Mouse (Mus musculus) left cerebral cortex, postnatal 10 days (tissue): ENCODE data around the gene Herc1. TPM values are rescaled to one million over a fixed set of nuclear protein-coding genes. Genes with fewer than 3 reads are reported as not detected.

Experiments used
- DNase-seq, 2 experiments: peaks; one replicate each; pipeline ENCODE4 v3.0.0; 2021 to 2022; ENCODE audit warnings: low spot score in 2 of 2, mixed read lengths in 1 of 2; ENCODE audit errors: extremely low spot score in 1 of 2
- intact Hi-C: fragments of 180-260 bp; cut with DNase I; formaldehyde crosslinking; loops from one replicate; pipeline ENCODE4 v1.15.1; 2025
- total RNA-seq, 2 experiments: library from RNA; stranded (reverse); gene quantifications; 2 replicates each; pipeline ENCODE4 v1.2.3; 2021

Herc1 gene
- 100 to 1,000 TPM; 118 to 119 TPM for total RNA-seq

DNA sequence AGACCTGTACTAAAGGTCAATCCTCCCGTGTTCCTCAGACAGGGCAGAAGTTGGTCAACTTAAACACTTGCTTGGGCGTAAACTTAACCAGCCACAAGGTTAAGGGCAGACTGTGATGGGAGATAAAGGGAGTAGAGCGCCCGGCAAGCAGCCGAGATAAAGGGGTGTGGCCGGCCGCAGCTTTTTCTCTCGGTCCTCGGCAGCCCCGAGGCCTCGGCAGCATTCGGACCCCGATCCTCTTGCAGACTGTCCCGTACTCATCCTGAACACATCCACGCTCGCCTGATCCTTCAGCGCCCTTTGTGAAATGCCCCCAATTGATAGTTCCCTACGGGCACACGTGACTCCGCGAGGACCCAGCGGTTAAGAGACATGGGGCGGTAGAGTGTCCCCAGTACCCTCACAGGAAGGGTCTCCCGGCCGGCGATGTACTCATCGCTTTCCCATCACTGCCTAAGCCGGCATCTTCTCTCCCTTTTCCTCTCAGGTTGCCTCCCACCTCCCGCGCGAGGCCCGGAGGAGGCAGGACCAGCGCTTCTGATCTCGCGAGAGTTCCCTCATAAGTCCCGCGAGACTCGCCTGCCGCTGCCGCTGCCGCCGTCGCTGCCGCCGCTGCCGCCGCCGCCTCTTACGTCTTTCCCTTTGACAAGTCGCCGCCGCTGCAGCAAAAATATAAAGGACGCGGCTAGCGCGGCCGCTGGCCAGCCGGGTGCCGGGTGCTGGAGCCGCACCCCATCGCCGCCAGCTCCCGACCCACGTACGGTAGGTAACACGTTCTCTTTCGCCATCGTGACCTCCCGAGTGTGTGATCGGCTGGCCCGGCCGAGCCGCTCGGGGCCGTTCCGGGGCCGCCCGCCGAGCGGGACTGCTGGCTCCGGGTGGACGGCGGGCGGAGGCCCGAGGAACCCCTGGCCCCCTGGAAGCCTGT lies at the start of gene Herc1:
Herc1 (plus strand) TSS at position 591 of the 928 bp plus-strand sequence.
- intact Hi-C loops = no loop called here
- DNase-seq = peak; percentile 96 to 98

DNA sequence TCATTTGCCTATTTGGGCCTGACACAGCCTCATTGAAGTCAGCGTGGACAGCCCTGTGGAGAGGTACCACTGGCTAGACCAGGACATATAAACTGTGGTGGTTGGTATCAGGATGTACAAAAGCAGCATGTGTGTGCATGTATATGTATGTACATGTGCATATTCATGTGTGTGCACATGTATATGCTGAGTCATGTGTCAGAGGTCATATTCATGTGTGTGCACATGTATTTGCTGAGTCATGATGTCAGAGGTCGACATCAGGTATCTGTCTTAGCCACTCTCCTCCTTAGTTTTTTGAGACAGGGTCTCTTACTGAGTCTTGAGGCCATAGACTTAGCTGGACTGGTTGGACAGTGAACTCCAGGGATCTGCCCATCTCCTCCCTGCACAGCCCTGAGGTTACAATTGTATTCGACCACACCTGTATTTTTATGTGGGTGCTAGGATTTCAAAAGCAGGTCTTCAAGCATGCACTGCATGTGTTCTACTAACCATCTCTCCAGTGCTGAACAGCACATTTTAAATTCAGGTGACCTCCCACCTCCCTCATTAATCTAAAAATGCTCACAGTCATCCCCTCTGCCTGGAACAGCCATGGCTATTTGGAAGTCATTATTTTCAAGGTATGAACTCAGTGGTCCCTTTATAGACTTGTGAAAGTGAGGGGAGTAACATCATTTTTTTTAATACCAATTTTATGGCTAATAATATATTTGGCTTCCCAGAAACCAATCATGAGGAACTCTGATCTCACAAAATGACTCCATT lies 45.7 kb upstream of the Herc1 start:
- no peak for DNase-seq
- intact Hi-C loops = no loop called here

DNA sequence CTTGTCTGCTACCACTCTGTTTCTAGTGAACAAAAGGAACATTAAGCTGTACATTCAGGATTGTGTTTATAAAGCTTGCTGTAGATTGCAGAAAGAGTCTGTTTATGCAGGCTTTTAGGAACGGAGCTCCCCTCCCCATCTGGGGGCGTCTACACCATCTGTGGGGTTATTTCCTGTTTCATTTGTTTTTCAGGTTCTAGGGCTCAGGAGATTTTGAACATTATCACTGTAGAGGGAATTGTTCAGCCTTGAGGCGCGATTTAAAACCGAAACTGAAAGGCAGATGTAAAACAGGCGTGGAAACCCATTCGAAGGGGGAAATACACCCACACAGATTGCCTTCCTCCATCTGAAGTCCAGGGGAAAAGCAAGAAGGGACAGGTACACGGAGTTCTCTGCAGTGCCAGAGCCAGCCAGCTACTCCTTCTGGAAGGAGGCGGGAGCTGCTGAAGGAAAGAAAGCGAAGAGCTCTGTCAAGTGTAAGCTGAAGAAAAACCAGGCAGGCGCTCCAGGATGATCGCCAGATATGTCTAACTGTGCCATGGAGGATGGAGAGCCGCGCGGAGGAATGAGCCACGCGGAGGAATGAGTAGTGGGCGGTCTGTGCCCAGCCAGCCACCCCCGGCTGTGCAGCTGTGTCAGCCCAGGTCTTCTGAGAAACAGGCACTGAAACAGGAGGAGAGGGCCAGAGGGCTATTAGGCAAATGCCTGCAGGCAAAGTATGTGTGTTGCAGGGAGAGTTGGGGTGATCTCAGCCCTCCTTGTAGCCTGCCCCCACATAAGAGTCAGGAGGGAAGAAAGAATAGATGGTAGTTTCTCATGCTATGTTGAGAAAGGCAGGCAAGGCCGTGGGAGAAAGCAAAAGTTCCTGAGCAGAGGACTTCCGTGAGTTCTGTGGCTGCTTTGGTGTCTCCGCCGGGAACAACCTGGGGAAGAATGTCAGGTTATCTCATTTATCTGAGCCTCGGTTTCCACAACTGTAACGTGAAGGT lies 44.8 kb upstream of the Herc1 start:
- intact Hi-C loops = no loop called here
- DNase-seq = peak; percentile 52 to 74

DNA sequence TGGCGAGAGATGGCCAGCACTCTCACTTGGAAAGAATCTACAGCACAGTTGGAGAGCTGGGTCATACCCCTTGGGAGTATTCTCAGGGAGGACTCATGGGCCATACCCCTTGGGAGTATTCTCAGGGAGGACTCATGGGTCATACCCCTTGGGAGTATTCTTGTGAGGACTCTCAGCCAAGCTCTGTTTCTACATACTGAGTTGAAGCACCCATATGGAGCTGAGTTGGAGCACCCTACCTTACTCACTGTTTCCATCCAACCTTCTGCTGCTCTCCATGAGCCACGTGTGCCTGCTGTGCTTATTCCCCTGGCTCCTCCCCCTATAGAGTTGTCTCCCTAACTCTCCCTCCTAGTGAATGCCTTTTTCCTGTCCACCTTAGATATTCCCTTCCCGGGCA lies 43.8 kb upstream of the Herc1 start:
- intact Hi-C loops = no loop called here
- DNase-seq = no peak

DNA sequence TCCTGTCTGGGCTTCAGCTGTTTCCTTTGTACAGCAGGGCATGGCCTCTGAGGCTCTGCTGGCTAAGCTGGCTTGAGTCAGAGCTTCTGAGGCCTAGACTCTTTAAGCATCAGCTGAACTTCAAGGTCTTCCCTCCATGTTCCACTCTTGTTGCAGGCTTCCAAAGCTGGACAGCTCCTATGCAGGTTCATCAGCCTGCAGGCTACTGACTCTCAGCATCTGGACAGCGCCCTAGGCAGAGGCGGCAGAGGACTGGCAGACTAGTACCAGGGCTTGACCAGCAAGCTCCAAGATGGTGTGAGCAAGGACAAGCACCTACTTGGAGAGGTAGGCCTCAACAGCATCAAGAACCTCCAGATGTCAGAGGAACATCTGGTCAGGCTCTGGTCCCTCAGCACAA lies 42.9 kb upstream of the Herc1 start:
- peak in 1 of 2 experiments; percentile 49 for DNase-seq
- intact Hi-C loops = no loop called here

DNA sequence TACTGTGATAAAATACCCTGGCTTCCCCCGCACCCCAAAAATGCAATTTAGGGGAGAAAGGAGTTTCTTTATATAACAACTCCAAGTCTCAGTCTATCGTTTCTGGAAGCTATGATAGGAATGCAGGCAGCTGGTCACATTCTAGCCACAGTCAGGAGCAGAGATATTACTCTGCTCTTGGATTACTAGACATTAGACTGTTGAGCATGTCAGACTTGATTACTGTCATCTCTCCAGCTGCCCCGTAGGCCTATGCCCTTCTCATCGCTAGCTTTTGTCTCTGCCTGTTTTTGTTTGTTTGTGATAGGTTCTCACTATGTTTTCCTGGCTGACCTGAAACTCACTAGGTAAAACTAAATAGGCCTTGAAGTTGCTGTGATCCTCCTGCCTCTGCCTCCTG lies 41.5 kb upstream of the Herc1 start:
- intact Hi-C loops = no loop called here
- no peak for DNase-seq

DNA sequence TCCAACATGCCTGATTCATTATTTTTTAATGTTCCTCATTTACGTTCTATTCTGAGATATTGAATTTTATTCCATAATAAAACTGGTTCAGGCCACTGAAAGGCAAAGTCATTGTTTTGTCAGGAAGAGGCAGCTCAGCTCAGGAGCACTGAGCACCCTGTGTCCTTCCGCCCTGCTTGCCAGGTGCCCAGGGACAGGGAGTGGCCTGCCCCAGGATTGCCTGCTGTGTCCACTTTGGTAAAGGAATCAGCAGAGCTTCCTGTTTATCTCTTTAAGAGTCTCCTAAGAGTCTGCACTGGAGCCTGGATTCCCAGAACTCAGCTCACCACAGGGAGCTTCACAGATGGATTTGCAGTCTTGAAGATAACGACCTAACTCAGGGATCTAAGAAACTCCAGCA lies 38.8 kb upstream of the Herc1 start:
- intact Hi-C loops = no loop called here

DNA sequence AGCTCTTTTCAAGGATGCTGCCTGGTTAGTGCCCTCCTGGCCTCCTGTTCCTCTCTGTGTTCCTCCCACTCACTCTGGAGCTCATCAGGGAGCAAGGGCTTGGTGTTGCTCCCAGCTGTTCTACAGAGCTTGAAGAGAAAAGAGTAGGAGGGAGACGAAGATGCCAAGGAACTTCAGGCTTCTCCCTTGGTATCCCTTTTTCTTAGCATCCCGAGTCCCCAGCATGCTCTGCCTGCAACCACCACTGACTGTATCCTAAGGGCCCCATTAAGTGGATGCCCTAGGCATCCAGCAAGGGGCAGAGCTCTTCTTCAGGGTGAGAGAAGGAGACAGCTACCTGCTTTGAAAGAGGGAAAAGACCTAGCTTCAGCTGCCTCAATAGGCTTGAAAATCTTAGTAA lies 33.6 kb upstream of the Herc1 start:
- no peak for DNase-seq
- intact Hi-C loops = no loop called here

More for the DNA sequence above, 38.8 kb upstream of the Herc1 start:
- DNase-seq = peak in 1 of 2 experiments; percentile 56

DNA sequence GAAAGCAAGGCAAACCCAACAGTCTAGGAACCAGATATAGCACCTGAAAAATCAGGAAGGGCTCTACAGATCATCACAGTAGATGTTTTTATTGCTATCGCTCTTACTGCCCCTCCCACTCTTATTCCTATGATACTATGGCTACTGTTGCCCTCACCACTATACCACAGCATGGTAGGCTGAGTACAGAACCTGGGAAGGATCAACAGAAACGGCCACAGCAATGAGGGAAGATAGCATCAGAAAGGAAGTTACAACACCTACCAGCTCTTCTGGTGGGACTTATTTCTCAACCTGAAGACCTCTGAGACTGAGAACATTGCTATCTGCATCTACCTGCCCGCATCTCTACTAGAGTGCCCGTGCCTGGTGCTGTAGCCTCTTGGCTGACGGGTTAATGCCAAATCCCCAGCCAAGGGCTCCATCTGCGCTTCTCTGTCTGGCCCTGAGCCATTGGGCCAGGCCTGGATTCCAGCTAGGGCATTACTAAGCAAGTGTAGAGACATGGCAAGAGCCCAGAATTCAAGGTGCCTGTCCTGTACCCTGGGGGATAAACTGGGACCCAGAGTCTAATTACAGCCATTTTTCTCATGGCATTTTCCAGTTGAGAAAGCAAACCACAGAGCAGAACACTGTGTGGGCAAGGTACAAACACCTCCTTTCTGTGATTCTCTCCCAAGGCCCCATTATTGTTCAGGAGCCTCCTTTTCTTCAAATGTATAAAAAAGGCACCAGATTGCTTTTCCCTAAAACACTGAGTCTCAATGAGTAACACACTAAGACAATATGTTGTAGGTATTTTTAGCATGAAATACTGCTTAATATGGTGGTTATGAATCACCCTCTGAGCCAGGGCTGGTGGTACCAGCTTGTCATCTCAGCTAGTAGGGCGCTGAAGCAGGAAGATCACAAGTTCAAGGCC lies 28.0 kb upstream of the Herc1 start:
- intact Hi-C loops = no loop called here
- peak in 1 of 2 experiments; percentile 23 for DNase-seq

DNA sequence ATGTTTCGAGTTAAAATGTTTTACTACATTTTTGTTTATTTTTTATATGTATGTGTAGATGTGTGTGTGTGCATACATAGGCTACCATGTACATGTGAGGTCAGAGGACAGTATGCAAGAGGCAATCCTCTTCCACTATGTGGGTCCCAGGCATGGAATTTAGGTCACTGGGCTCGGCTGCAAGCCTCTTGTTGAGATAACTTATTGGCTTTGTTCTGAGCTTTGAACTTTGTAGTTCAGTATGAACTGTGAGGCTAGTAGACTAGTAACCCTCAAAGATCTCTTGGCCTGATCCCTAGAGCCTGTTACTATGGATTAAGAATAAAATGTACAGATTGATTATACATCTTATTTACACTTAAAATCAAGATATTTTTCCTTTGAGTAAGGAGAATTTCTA lies 23.4 kb upstream of the Herc1 start:
- intact Hi-C loops = no loop called here
- no peak for DNase-seq

DNA sequence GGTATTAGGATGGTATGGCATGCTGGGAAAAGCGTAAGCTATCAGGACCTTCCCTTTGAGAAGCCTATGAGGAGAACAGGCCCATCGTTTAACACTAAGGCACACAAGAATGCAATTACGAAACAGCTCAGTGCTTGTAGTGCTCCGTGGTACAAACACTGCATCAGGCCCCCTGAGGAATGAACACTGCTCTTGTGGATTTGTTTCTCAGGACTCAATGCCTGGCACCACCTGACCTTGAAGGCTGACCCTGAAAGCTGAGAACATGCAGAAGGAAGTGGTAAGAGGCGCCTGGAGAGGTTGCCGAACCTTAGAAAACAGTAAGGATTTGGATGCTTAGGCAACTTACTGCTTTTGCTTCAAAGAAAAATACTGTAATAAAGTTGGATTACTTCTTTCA lies 20.8 kb upstream of the Herc1 start:
- no peak for DNase-seq
- intact Hi-C loops = no loop called here

DNA sequence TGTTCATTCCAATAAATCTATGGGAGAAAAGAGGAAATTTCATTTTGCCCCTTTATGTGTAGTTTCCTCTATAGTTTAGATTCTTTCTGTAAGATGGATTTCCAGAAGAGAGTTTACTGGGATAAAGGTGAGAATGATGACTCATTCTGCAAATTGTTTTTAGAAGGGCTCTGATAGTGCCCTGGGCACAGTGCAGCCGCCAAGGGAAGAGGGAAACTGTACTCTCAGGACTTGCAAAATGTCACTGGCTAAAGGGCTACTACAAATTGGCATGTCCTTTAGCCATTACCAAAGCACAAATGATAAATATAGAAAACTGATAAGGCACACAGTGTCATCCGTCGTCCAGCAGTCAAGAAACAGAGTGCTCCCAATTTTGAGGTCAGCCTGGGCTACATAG lies 19.8 kb upstream of the Herc1 start:
- DNase-seq = no peak
- intact Hi-C loops = no loop called here

DNA sequence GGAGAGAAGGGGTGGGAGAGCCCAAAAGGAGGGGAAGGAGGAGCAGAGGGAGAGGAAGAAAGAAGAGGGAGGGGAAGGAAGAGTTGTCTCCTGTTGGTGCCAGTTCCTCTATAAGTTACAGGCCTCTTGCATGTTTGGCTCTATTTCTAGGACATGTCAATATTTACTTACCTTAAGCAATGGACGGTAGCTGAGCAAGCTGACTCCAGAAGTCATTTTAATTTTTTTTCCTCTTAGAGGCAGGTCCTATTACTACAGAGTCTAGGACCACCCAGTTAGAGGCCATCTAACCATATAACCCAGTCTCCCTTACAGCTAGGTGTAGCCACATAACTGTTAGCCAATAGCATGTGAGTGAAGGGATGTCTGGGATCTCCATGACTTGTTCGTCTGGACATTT lies 18.7 kb upstream of the Herc1 start:
- no peak for DNase-seq
- intact Hi-C loops = no loop called here

DNA sequence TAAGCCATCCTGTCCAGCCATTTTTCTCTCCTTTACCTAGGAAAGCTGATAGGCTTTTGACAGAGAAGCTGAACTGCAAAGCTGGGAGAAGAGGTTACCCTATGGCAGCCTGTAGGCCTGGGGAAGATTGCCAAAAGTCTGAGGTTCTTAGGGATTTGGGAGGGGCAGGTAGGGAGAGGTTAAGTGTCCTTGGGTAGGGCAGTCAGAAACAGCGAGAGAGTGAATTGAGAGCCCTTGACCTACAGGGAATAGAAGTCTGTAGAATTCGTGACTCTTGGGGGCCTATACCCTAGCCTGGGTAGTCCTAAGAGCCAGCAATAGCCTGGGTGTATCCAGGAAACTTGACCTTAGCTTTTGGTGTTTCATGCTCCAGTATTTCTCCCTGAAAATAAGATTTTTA lies 17.9 kb upstream of the Herc1 start:
- DNase-seq = no peak
- intact Hi-C loops = no loop called here

DNA sequence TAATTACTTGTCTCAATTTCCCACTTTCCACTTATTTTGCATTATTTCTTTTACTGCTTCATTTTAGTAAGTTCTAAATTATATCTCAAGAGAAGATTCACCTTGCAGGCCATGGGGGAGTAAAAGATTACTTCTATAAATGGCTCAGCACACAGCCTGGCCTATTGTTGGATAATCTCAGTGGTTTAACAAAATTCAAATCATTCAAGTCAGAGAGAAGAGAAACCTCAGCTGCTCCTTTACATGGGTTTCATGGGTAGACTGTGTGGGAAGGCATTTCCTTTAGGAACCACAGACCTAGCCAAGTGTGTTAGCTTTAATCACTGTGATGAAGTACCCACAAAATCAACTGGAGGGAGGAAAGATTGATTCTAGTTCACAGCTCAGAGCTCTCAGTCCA lies 13.0 kb upstream of the Herc1 start:
- DNase-seq = no peak
- intact Hi-C loops = no loop called here

DNA sequence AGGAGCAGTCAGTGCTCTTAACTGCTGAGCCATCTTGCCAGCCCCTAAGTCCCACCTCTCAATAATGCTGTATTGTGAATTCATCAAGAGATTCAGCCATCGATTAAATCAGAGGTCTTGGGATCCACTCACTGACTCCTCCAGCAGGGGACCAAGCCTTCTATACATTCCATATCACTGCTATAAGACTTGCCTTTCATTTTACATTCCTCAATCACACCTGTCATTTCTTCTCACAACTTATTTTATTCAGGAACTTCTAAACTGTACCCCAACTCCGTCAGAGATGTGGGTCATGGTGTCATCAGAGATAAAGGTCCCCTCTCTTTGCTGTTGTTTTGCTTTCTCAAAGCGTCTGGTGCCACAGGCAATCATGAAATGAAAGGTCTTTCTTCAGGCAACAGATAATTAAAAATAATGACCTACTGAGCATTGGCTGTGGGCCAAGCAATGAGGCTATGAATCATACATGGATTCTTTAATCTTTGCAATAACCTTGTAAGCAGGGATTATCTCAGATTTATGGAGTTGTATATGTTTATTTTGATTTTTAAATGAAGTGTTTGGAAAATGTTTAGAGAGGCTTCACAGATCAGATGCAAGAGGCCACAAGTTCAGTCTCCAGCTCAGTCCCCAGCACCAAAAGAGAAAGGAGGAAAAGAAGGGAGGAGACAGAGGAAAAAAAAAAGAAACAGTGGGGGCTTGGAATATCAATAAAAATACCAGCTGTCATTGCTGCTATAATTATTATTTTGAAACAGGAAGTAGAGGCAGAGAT lies 12.1 kb upstream of the Herc1 start:
- intact Hi-C loops = no loop called here
- no peak for DNase-seq

DNA sequence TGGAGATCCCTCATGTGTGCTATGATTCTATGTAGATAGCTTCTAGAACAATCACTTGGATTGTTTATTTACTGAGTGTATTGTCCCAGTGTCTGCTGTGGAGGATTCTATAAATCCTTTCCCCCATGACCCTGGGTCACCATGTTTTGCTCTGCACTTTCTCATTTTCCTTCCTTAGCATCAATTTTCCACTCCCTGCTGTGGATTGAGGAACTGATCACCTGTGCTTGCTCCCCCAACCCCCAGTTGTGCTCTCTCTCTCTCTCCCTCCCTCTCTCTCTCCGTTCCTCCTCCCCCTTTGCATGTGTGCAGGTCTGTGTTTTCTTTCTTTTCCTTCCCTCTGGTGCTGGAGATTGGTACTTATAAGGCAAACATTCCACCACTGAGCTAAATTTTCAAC lies 10.5 kb upstream of the Herc1 start:
- no peak for DNase-seq
- intact Hi-C loops = no loop called here
